Mouse (Mus musculus) olfactory bulb, adult 2 months (tissue): ENCODE data around the gene Gabbr2.

Source experiments
- CTCF ChIP-seq: fragments of 200-500 bp; IDR thresholded peaks from 2 replicates; pipeline ENCODE4 v1.5.1; 2012; ENCODE audit warnings: low read depth, mild to moderate bottlenecking, low read length, moderate library complexity; ENCODE audit not compliant: insufficient read depth
- POLR2A ChIP-seq: fragments of 200-500 bp; IDR thresholded peaks from 2 replicates; pipeline ENCODE4 v1.6.1; 2012; ENCODE audit warnings: mild to moderate bottlenecking, low read depth, low read length, moderate library complexity; ENCODE audit not compliant: insufficient read depth

DNA sequence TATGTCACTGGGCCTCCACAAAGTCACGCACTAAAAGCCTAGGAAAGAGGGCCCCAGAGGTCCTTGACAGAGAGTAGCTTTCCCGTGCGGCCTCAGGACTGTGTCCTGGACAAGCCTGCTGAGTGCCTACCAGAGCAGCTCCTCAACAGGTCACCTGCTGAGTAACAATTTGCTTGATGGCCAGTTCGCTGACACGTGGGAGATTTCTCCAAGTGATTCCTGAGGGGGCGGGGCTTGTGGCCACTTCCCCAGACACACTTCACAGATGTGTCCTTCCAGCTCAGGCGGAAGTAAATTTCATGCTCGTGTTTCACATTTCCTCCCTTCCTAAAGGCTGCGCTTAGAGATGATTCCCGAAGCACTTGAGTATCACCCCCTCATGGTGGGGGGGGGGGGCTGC lies 108.6 kb downstream of the Gabbr2 start:
- TF ChIP-seq CTCF (no peak), POLR2A (no peak)
